Mouse (Mus musculus) neural tube, embryonic 11.5 days (tissue): ENCODE data around the gene Proca1. TPM values are rescaled to one million over a fixed set of nuclear protein-coding genes. Genes with fewer than 3 reads are reported as not detected.

Experiments
- ATAC-seq: fragments of 200-750 bp; cut with Nextera tagmentation; 2 replicates; pipeline ENCODE4 v1.8.0; 2017; ENCODE audit warnings: moderate number of reproducible peaks, mild to moderate bottlenecking, moderate TSS enrichment, moderate library complexity; ENCODE audit not compliant: insufficient read depth, low FRiP score, low TSS enrichment
- DNase-seq: peaks from one replicate; pipeline ENCODE4 v3.0.0-alpha.2; 2015; ENCODE audit warnings: low spot score
- H3K27ac ChIP-seq: fragments of 300-500 bp; sonication (generic); 2 replicates; pipeline ENCODE4 v1.5.1; 2014; ENCODE audit warnings: low read depth, mild to moderate bottlenecking, low read length
- H3K27me3 ChIP-seq: fragments of 300-500 bp; sonication (generic); 2 replicates; pipeline ENCODE4 v1.6.1; 2014; ENCODE audit warnings: mild to moderate bottlenecking, low read length, mixed read lengths; ENCODE audit not compliant: control insufficient read depth, insufficient read depth
- H3K36me3 ChIP-seq: fragments of 300-500 bp; sonication (generic); 2 replicates; pipeline ENCODE4 v1.6.1; 2014; ENCODE audit warnings: mild to moderate bottlenecking, low read length, moderate library complexity, mixed read lengths; ENCODE audit not compliant: control insufficient read depth, insufficient read depth
- H3K4me1 ChIP-seq: fragments of 300-500 bp; sonication (generic); 2 replicates; pipeline ENCODE4 v1.6.1; 2014; ENCODE audit warnings: low read length, mixed read lengths; ENCODE audit not compliant: control insufficient read depth, insufficient read depth
- H3K4me2 ChIP-seq: fragments of 300-500 bp; sonication (generic); 2 replicates; pipeline ENCODE4 v1.6.1; 2014; ENCODE audit warnings: low read depth, mild to moderate bottlenecking, moderate library complexity
- H3K4me3 ChIP-seq: fragments of 300-500 bp; sonication (generic); 2 replicates; pipeline ENCODE4 v1.5.1; 2014; ENCODE audit warnings: low read depth, low read length
- H3K9ac ChIP-seq: fragments of 300-500 bp; sonication (generic); 2 replicates; pipeline ENCODE4 v1.6.1; 2014; ENCODE audit warnings: mild to moderate bottlenecking, low read length
- H3K9me3 ChIP-seq: fragments of 300-500 bp; sonication (generic); 2 replicates; pipeline ENCODE4 v1.6.1; 2016; ENCODE audit warnings: low read length; ENCODE audit not compliant: control insufficient read depth
- WGBS: fragments of 180-500 bp; shearing (Covaris S2); extraction: QIAGEN DNeasy Blood & Tissue Kit; methylation state at CpG from one replicate; pipeline ENCODE4 v1.1.7; 2014; 5-methylcytosine and 5-hydroxymethylcytosine counted together
- polyA plus RNA-seq: library from polyadenylated mRNA; unstranded; fragments of >200 nt; fragmentation: Nextera tagmentation; extraction: Ambion mirVana; gene quantifications from 2 replicates; pipeline ENCODE4 v1.2.1, GENCODE M21; 2014

The Proca1 gene
- polyA plus RNA-seq, 1 experiment from 2014 or later: 0.49 TPM

GRCm38 (mm10) chr11:78213086-78213817 lies 20.1 kb downstream of the Proca1 start:
- Histone ChIP-seq H3K4me3 (no peak overlapping the region), H3K4me1 (no peaks in the 10 kb centered on the region), H3K27me3 (no peaks in the 10 kb centered on the region), H3K9me3 (no peaks in the 10 kb centered on the region), H3K36me3 (peaks cover 46% of the 10 kb centered on the region), H3K4me2 (no peak overlapping the region), H3K9ac (no peak overlapping the region), H3K27ac (no peak overlapping the region)
- no peak for DNase-seq
- 95% methylated on average over 14 of the region's 14 CpGs for WGBS
- no peak for ATAC-seq

GRCm38 (mm10) chr11:78215709-78216317 lies 22.6 kb downstream of the Proca1 start:
- no peak for ATAC-seq
- Histone ChIP-seq H3K9ac (no peak overlapping the region), H3K4me3 (no peak overlapping the region), H3K4me2 (no peak overlapping the region), H3K27me3 (no peaks in the 10 kb centered on the region), H3K9me3 (no peaks in the 10 kb centered on the region), H3K36me3 (peaks cover 41% of the 10 kb centered on the region), H3K27ac (no peak overlapping the region), H3K4me1 (no peaks in the 10 kb centered on the region)
- 88% methylated on average over 11 of the region's 11 CpGs for WGBS
- DNase-seq: no peak

- no peak overlapping the region for H3K4me2 ChIP-seq
- H3K4me3 ChIP-seq: no peak overlapping the region
- H3K4me1 ChIP-seq: no peaks in the 10 kb centered on the region
- no peak overlapping the region for H3K9ac ChIP-seq
- no peak overlapping the region for H3K27ac ChIP-seq
- no peaks in the 10 kb centered on the region for H3K9me3 ChIP-seq
- H3K27me3 ChIP-seq: no peaks in the 10 kb centered on the region
- ATAC-seq (no peak), DNase-seq (no peak)
- peaks cover 44% of the 10 kb centered on the region for H3K36me3 ChIP-seq
- WGBS: 90% methylated on average over 4 of the region's 4 CpGs
Observed at GRCm38 (mm10) chr11:78223586-78223985, 30.4 kb downstream of the Proca1 start.

GRCm38 (mm10) chr11:78231518-78231917 lies 38.3 kb downstream of the Proca1 start:
- Histone ChIP-seq H3K4me1 (no peaks in the 10 kb centered on the region), H3K27ac (no peak overlapping the region), H3K9me3 (no peaks in the 10 kb centered on the region), H3K27me3 (no peaks in the 10 kb centered on the region), H3K36me3 (peaks cover 36% of the 10 kb centered on the region), H3K4me3 (no peak overlapping the region), H3K9ac (no peak overlapping the region), H3K4me2 (no peak overlapping the region)
- DNase-seq (no peak), ATAC-seq (no peak)
- WGBS: 94% methylated on average over 6 of the region's 6 CpGs

- Histone ChIP-seq H3K36me3 (peaks cover 5% of the 10 kb centered on the region), H3K27me3 (no peaks in the 10 kb centered on the region), H3K27ac (no peak overlapping the region), H3K4me3 (no peak overlapping the region), H3K9me3 (no peaks in the 10 kb centered on the region), H3K4me1 (peaks cover 9% of the 10 kb centered on the region), H3K4me2 (no peak overlapping the region), H3K9ac (no peak overlapping the region)
- DNase-seq: no peak
- WGBS: 91% methylated on average over 9 of the region's 9 CpGs
- no peak for ATAC-seq
Observed at GRCm38 (mm10) chr11:78240193-78240857, 47.1 kb downstream of the Proca1 start.

GRCm38 (mm10) chr11:78245261-78245626 lies 52.1 kb downstream of the Proca1 start:
- 0% methylated on average over 19 of the region's 19 CpGs for WGBS
- Histone ChIP-seq H3K9me3 (no peaks in the 10 kb centered on the region), H3K4me1 (peaks cover 12% of the 10 kb centered on the region), H3K4me2 (peak overlapping the region; percentile 83), H3K27me3 (no peaks in the 10 kb centered on the region), H3K9ac (peak overlapping the region; percentile 91), H3K36me3 (peaks cover 1% of the 10 kb centered on the region; the same call in 1 of the 2 replicates), H3K27ac (peak overlapping the region; percentile 63; the same call in 1 of the 2 replicates), H3K4me3 (peak overlapping the region; percentile 97)
- ATAC-seq: peak; percentile 53
- no peak for DNase-seq

- H3K9me3 ChIP-seq: no peaks in the 10 kb centered on the region
- ATAC-seq (peak; percentile 92), DNase-seq (peak; percentile 93)
- H3K4me3 ChIP-seq: peak within 1 kb of the TSS; percentile 97
- under 1% methylated on average over 44 of the region's 50 CpGs for WGBS
- H3K36me3 ChIP-seq: no peaks in the 10 kb centered on the region; the same call in 1 of the 2 replicates
- peak within 1 kb of the TSS; percentile 63 for H3K27ac ChIP-seq
- H3K4me1 ChIP-seq: peaks cover 12% of the 10 kb centered on the region
- H3K4me2 ChIP-seq: peak within 1 kb of the TSS; percentile 83
- H3K9ac ChIP-seq: peak within 1 kb of the TSS; percentile 91
- no peaks in the 10 kb centered on the region for H3K27me3 ChIP-seq
Observed at GRCm38 (mm10) chr11:78245627-78246317, 52.6 kb downstream of the Proca1 start, which contains the start of the genes Sdf2 and Supt6. TSS of gene Sdf2 (plus strand) at chr11:78245746. TSS of gene Supt6 (minus strand) at chr11:78245987.

- H3K4me1 ChIP-seq: peaks cover 12% of the 10 kb centered on the region
- no peak for DNase-seq
- peak overlapping the region; percentile 97 for H3K4me3 ChIP-seq
- H3K36me3 ChIP-seq: peaks cover 3% of the 10 kb centered on the region; the same call in 1 of the 2 replicates
- peak overlapping the region; percentile 83 for H3K4me2 ChIP-seq
- no peak overlapping the region for H3K27ac ChIP-seq
- ATAC-seq: no peak
- H3K9ac ChIP-seq: no peak overlapping the region
- H3K9me3 ChIP-seq: no peaks in the 10 kb centered on the region
- 52% methylated on average over 7 of the region's 7 CpGs for WGBS
- no peaks in the 10 kb centered on the region for H3K27me3 ChIP-seq
Observed at GRCm38 (mm10) chr11:78246318-78247011, 53.3 kb downstream of the Proca1 start.
